ENCODE assay signal across 15 mouse cellular contexts in genomic region chr2:118669785-118670184, GRCm38 (mm10). TPM values are rescaled to one million over a fixed set of nuclear protein-coding genes. Genes with fewer than 3 reads are reported as not detected.
DNase-seq lines count a peak whose midpoint lies in the region; ATAC-seq and TF ChIP-seq lines count a peak whose summit lies in the region.
"Had no signal": no experiment of that assay in that cellular context is flagged by ENCODE, and none has a peak within 500 bp of the region (broad histone marks: within the 10 kb centered on the region; RNA-seq: fewer than 3 reads in every experiment).

No protein-coding gene starts in this region.

- no peaks in the 10 kb centered on the region for H3K36me3 ChIP-seq in lung, postnatal 0 days (ENCODE audit: insufficient read depth, low read length)
- H3K36me3 ChIP-seq: embryonic facial prominence, embryonic 12.5 days had no signal

- H3K27ac ChIP-seq in lung, postnatal 0 days (ENCODE audit: low read length) = no peak overlapping the region
- H3K27ac ChIP-seq: embryonic facial prominence, embryonic 12.5 days; hindbrain, embryonic 14.5 days; liver, embryonic 14.5 days had no signal

- no peak overlapping the region for H3K4me2 ChIP-seq in lung, postnatal 0 days (replicated peaks; ENCODE audit: low read depth, low read length)
- H3K4me2 ChIP-seq: embryonic facial prominence, embryonic 12.5 days; hindbrain, embryonic 14.5 days had no signal

- no peak overlapping the region for H3K9ac ChIP-seq in lung, postnatal 0 days (replicated peaks; ENCODE audit: low read depth)
- H3K9ac ChIP-seq: embryonic facial prominence, embryonic 12.5 days; hindbrain, embryonic 14.5 days; liver, embryonic 14.5 days had no signal

- no peaks in the 10 kb centered on the region for H3K4me1 ChIP-seq in lung, postnatal 0 days (ENCODE audit: insufficient read depth, low read depth, low read length)
- H3K4me1 ChIP-seq: embryonic facial prominence, embryonic 12.5 days had no signal

- TF ChIP-seq EP300 in lung, postnatal 0 days (IDR thresholded peaks at IDR 0.05) = no peak

- WGBS in lung, postnatal 0 days = 27% methylated on average over 2 of the region's 2 CpGs

- DNase-seq in adrenal gland, adult 2 months = peak; percentile 80
- DNase-seq in adrenal gland, postnatal 4 days (ENCODE audit: low spot score in 2 of 2) = no peak
- DNase-seq in lung, postnatal 0 days (ENCODE audit: low spot score) = no peak
- no peak for DNase-seq in lung, postnatal 25 days (ENCODE audit: low spot score)
- peak; percentile 88 for DNase-seq in kidney, adult 11 months
- DNase-seq in kidney, postnatal 25 days = peak; percentile 74 to 88
- no peak for DNase-seq in cerebellum, postnatal 4 days (ENCODE audit: low spot score in 2 of 2)
- DNase-seq: gastrocnemius, postnatal 36 days; midbrain, embryonic 14.5 days; retina, postnatal 1 day had no signal

- 0 out of 2 replicates have a peak, but pooled peaks cover 4% of the 10 kb centered on the region for H3K27me3 ChIP-seq in lung, postnatal 0 days (replicated peaks; ENCODE audit: insufficient read depth, low read length)

- no peak overlapping the region for H3K4me3 ChIP-seq in lung, postnatal 0 days (ENCODE audit: low read depth, low read length)
- H3K4me3 ChIP-seq: embryonic facial prominence, embryonic 12.5 days had no signal

- ATAC-seq in lung, postnatal 0 days = peak; percentile 25; the same call in 1 of the 2 replicates
- ATAC-seq in megakaryocyte-erythroid progenitor cell, adult 5-6 weeks (replicated peaks; ENCODE audit: low FRiP score, low TSS enrichment, poor library complexity, severe bottlenecking) = no peak
- ATAC-seq: forebrain, embryonic 14.5 days had no signal

- TF ChIP-seq CTCF in lung, postnatal 0 days (IDR thresholded peaks at IDR 0.05) = no peak

- no peaks in the 10 kb centered on the region for H3K9me3 ChIP-seq in lung, postnatal 0 days (ENCODE audit: low read length)
- H3K9me3 ChIP-seq: embryonic facial prominence, embryonic 12.5 days had no signal

RNA-seq across cellular contexts. Expression of gene Pak6, which starts 6.7 kb away (rescaled TPM):
- 10 to 100 TPM; 12.0 to 22.5 TPM for total RNA-seq in adrenal gland, adult 2 months (2021)
- polyA plus RNA-seq in adrenal gland, adult 2 months (2012; rRNA removed) = 35.3 and 38.7 TPM in 2 replicates
- total RNA-seq in adrenal gland, postnatal 4 days (2021) = 10 to 100 TPM; 13.8 to 16.3 TPM
- 1.1 and 2.0 TPM in 2 replicates for polyA plus RNA-seq in lung, postnatal 0 days (2015; fragmentation: Nextera tagmentation; extraction: Ambion mirVana)
- 0.55 and 0.77 TPM in 2 replicates for total RNA-seq in megakaryocyte-erythroid progenitor cell, adult 5-6 weeks (2014; fragmentation: Nextera tagmentation)
- 1.0 and 1.4 TPM in 2 replicates for total RNA-seq in megakaryocyte-erythroid progenitor cell, adult 5-6 weeks (2017)

RNA-seq across cellular contexts. Expression of gene Ankrd63, which starts 34.0 kb away (rescaled TPM):
- total RNA-seq in adrenal gland, adult 2 months (2021) = under 1 TPM; 0.14 to 0.35 TPM
- polyA plus RNA-seq in adrenal gland, adult 2 months (2012; rRNA removed) = 0.26 and 0.29 TPM in 2 replicates
- total RNA-seq in adrenal gland, postnatal 4 days (2021) = under 1 TPM; 0.20 to 0.59 TPM
- polyA plus RNA-seq in lung, postnatal 0 days (2015; fragmentation: Nextera tagmentation; extraction: Ambion mirVana) = 0.02 and 0.05 TPM in 2 replicates
- not detected in 2 replicates for total RNA-seq in megakaryocyte-erythroid progenitor cell, adult 5-6 weeks (2014; fragmentation: Nextera tagmentation)
- 0.15 and 0.19 TPM in 2 replicates for total RNA-seq in megakaryocyte-erythroid progenitor cell, adult 5-6 weeks (2017)
- total RNA-seq: gastrocnemius, postnatal 36 days had no signal
- polyA plus RNA-seq: embryonic facial prominence, embryonic 12.5 days; hindbrain, embryonic 14.5 days; midbrain, embryonic 14.5 days had no signal

RNA-seq across cellular contexts. Expression of gene Plcb2, which starts 58.5 kb away (rescaled TPM):
- total RNA-seq in adrenal gland, adult 2 months (2021) = 1 to 10 TPM; 1.6 to 2.4 TPM
- 0.97 and 1.4 TPM in 2 replicates for polyA plus RNA-seq in adrenal gland, adult 2 months (2012; rRNA removed)
- total RNA-seq in adrenal gland, postnatal 4 days (2021) = 1 to 10 TPM; 2.2 to 2.7 TPM
- polyA plus RNA-seq in lung, postnatal 0 days (2015; fragmentation: Nextera tagmentation; extraction: Ambion mirVana) = 1.6 TPM in 2 replicates
- total RNA-seq in megakaryocyte-erythroid progenitor cell, adult 5-6 weeks (2014; fragmentation: Nextera tagmentation) = 12.9 and 24.3 TPM in 2 replicates
- total RNA-seq in megakaryocyte-erythroid progenitor cell, adult 5-6 weeks (2017) = 6.2 and 16.3 TPM in 2 replicates

Comparison
In these comparisons a context has a peak if more than half of its experiments do, and no peak if none do; other contexts are left out.
1. DNase-seq: peak in adrenal gland, adult 2 months (single experiment), kidney, adult 11 months (single experiment) and kidney, postnatal 25 days (2 of 2); none in adrenal gland, postnatal 4 days (0 of 2), lung, postnatal 0 days (single experiment), lung, postnatal 25 days (single experiment) and cerebellum, postnatal 4 days (0 of 2).
2. RNA of gene Pak6, which starts 6.7 kb away (total RNA-seq): 12.0 to 22.5 TPM in adrenal gland, adult 2 months and 13.8 to 16.3 TPM in adrenal gland, postnatal 4 days; 0.55 to 1.4 TPM in megakaryocyte-erythroid progenitor cell, adult 5-6 weeks; every median in the first group is over 4 times any median in the second.